Mouse (Mus musculus): ENCODE results near the gene Gm39566. TPM values are rescaled to one million over a fixed set of nuclear protein-coding genes. Genes with fewer than 3 reads are reported as not detected.

Gene Gm39566
- polyA plus RNA-seq, 1 experiment from 2014 or later: not detected

- WGBS: 92% methylated on average over 8 of the region's 8 CpGs
- Histone ChIP-seq H3K9ac (ENCODE audit: low read depth, low read length) (no peak overlapping the region), H3K27me3 (ENCODE audit: control insufficient read depth, insufficient read depth, low read length) (no peaks in the 10 kb centered on the region), H3K4me2 (replicated peaks; ENCODE audit: low read depth, low read length) (no peak overlapping the region), H3K4me3 (ENCODE audit: low read length) (no peak overlapping the region), H3K36me3 (ENCODE audit: control insufficient read depth, insufficient read depth, low read length) (no peaks in the 10 kb centered on the region), H3K9me3 (ENCODE audit: control insufficient read depth, low read length) (0 out of 2 replicates have a peak, but pooled peaks cover 3% of the 10 kb centered on the region), H3K27ac (ENCODE audit: low read depth, low read length) (no peak overlapping the region), H3K4me1 (ENCODE audit: control insufficient read depth, insufficient read depth, low read length) (no peaks in the 10 kb centered on the region)
- no peak for ATAC-seq (ENCODE audit: low FRiP score, low TSS enrichment)
Measured at GRCm38 (mm10) chr11:69818871-69819270, 3.8 kb upstream of the Gm39566 start.

- H3K27me3 ChIP-seq (ENCODE audit: control insufficient read depth, insufficient read depth, low read length): no peaks in the 10 kb centered on the region
- no peak within 1 kb of the TSS for H3K4me3 ChIP-seq (ENCODE audit: low read length)
- H3K4me2 ChIP-seq (replicated peaks; ENCODE audit: low read depth, low read length): no peak within 1 kb of the TSS
- H3K4me1 ChIP-seq (ENCODE audit: control insufficient read depth, insufficient read depth, low read length): no peaks in the 10 kb centered on the region
- no peaks in the 10 kb centered on the region for H3K36me3 ChIP-seq (ENCODE audit: control insufficient read depth, insufficient read depth, low read length)
- ATAC-seq (ENCODE audit: low FRiP score, low TSS enrichment): no peak
- H3K9ac ChIP-seq (ENCODE audit: low read depth, low read length): no peak within 1 kb of the TSS
- no peak within 1 kb of the TSS for H3K27ac ChIP-seq (ENCODE audit: low read depth, low read length)
- 0 out of 2 replicates have a peak, but pooled peaks cover 3% of the 10 kb centered on the region for H3K9me3 ChIP-seq (ENCODE audit: control insufficient read depth, low read length)
- 90% methylated on average over 2 of the region's 2 CpGs for WGBS
Measured at GRCm38 (mm10) chr11:69818365-69818764, 3.3 kb upstream of the Gm39566 start, which contains the start of gene Spem2. TSS of gene Spem2 (minus strand) at chr11:69818465.

GRCm38 (mm10) chr11:69816520-69816919, 1.4 kb upstream of the Gm39566 start:
- H3K4me1 ChIP-seq (ENCODE audit: control insufficient read depth, insufficient read depth, low read length): no peaks in the 10 kb centered on the region
- no peak overlapping the region for H3K4me2 ChIP-seq (replicated peaks; ENCODE audit: low read depth, low read length)
- no peak overlapping the region for H3K4me3 ChIP-seq (ENCODE audit: low read length)
- H3K36me3 ChIP-seq (ENCODE audit: control insufficient read depth, insufficient read depth, low read length): no peaks in the 10 kb centered on the region
- ATAC-seq (ENCODE audit: low FRiP score, low TSS enrichment): no peak
- 0 out of 2 replicates have a peak, but pooled peaks cover 3% of the 10 kb centered on the region for H3K9me3 ChIP-seq (ENCODE audit: control insufficient read depth, low read length)
- no peak overlapping the region for H3K9ac ChIP-seq (ENCODE audit: low read depth, low read length)
- no peak overlapping the region for H3K27ac ChIP-seq (ENCODE audit: low read depth, low read length)
- no peaks in the 10 kb centered on the region for H3K27me3 ChIP-seq (ENCODE audit: control insufficient read depth, insufficient read depth, low read length)
- 93% methylated on average over 12 of the region's 12 CpGs for WGBS

- H3K4me2 ChIP-seq (replicated peaks; ENCODE audit: low read depth, low read length): no peak overlapping the region
- H3K36me3 ChIP-seq (ENCODE audit: control insufficient read depth, insufficient read depth, low read length): no peaks in the 10 kb centered on the region
- no peak for ATAC-seq (ENCODE audit: low FRiP score, low TSS enrichment)
- H3K9me3 ChIP-seq (ENCODE audit: control insufficient read depth, low read length): 0 out of 2 replicates have a peak, but pooled peaks cover 3% of the 10 kb centered on the region
- peaks cover 5% of the 10 kb centered on the region; the same call in 1 of the 2 replicates for H3K27me3 ChIP-seq (ENCODE audit: control insufficient read depth, insufficient read depth, low read length)
- no peak overlapping the region for H3K27ac ChIP-seq (ENCODE audit: low read depth, low read length)
- H3K4me1 ChIP-seq (ENCODE audit: control insufficient read depth, insufficient read depth, low read length): no peaks in the 10 kb centered on the region; the same call in 1 of the 2 replicates
- H3K9ac ChIP-seq (ENCODE audit: low read depth, low read length): no peak overlapping the region
- no peak overlapping the region for H3K4me3 ChIP-seq (ENCODE audit: low read length)
Measured at GRCm38 (mm10) chr11:69810280-69810679, 4.8 kb downstream of the Gm39566 start.

GRCm38 (mm10) chr11:69807641-69808040, 7.5 kb downstream of the Gm39566 start:
- ATAC-seq (ENCODE audit: low FRiP score, low TSS enrichment): no peak
- H3K9me3 ChIP-seq (ENCODE audit: control insufficient read depth, low read length): 0 out of 2 replicates have a peak, but pooled peaks cover 3% of the 10 kb centered on the region
- WGBS: 80% methylated on average over 2 of the region's 2 CpGs
- H3K27ac ChIP-seq (ENCODE audit: low read depth, low read length): no peak overlapping the region
- no peaks in the 10 kb centered on the region for H3K36me3 ChIP-seq (ENCODE audit: control insufficient read depth, insufficient read depth, low read length)
- no peak overlapping the region for H3K4me2 ChIP-seq (replicated peaks; ENCODE audit: low read depth, low read length)
- H3K9ac ChIP-seq (ENCODE audit: low read depth, low read length): no peak overlapping the region
- H3K4me1 ChIP-seq (ENCODE audit: control insufficient read depth, insufficient read depth, low read length): peaks cover 21% of the 10 kb centered on the region
- H3K4me3 ChIP-seq (ENCODE audit: low read length): no peak overlapping the region
- H3K27me3 ChIP-seq (ENCODE audit: control insufficient read depth, insufficient read depth, low read length): peaks cover 24% of the 10 kb centered on the region

- Histone ChIP-seq H3K4me1 (ENCODE audit: control insufficient read depth, insufficient read depth, low read length) (peaks cover 31% of the 10 kb centered on the region), H3K9me3 (ENCODE audit: control insufficient read depth, low read length) (0 out of 2 replicates have a peak, but pooled peaks cover 3% of the 10 kb centered on the region), H3K9ac (ENCODE audit: low read depth, low read length) (no peak overlapping the region), H3K4me3 (ENCODE audit: low read length) (no peak overlapping the region), H3K27ac (ENCODE audit: low read depth, low read length) (no peak overlapping the region), H3K4me2 (replicated peaks; ENCODE audit: low read depth, low read length) (no peak overlapping the region), H3K36me3 (ENCODE audit: control insufficient read depth, insufficient read depth, low read length) (no peaks in the 10 kb centered on the region), H3K27me3 (ENCODE audit: control insufficient read depth, insufficient read depth, low read length) (peaks cover 34% of the 10 kb centered on the region)
- no peak for ATAC-seq (ENCODE audit: low FRiP score, low TSS enrichment)
- 81% methylated on average over 4 of the region's 4 CpGs for WGBS
Measured at GRCm38 (mm10) chr11:69806378-69806777, 8.7 kb downstream of the Gm39566 start.

- WGBS: 7% methylated on average over 29 of the region's 29 CpGs
- H3K9ac ChIP-seq (ENCODE audit: low read depth, low read length): peak within 1 kb of the TSS; percentile 43; the same call in 1 of the 2 replicates
Measured at GRCm38 (mm10) chr11:69804972-69805909, 9.9 kb downstream of the Gm39566 start, which contains the start of gene Tmem102. TSS of gene Tmem102 (minus strand) at chr11:69805624.

GRCm38 (mm10) chr11:69804652-69804940, 10.5 kb downstream of the Gm39566 start:
- H3K4me3 ChIP-seq (ENCODE audit: low read length): peak overlapping the region; percentile 48
- H3K4me1 ChIP-seq (ENCODE audit: control insufficient read depth, insufficient read depth, low read length): peaks cover 39% of the 10 kb centered on the region

More at GRCm38 (mm10) chr11:69804972-69805909, 9.9 kb downstream of the Gm39566 start, which contains the start of gene Tmem102:
- no peaks in the 10 kb centered on the region for H3K36me3 ChIP-seq (ENCODE audit: control insufficient read depth, insufficient read depth, low read length)
- ATAC-seq (ENCODE audit: low FRiP score, low TSS enrichment): no peak
- H3K9me3 ChIP-seq (ENCODE audit: control insufficient read depth, low read length): 0 out of 2 replicates have a peak, but pooled peaks cover 3% of the 10 kb centered on the region
- H3K4me2 ChIP-seq (replicated peaks; ENCODE audit: low read depth, low read length): peak within 1 kb of the TSS; percentile 94
- no peak within 1 kb of the TSS for H3K27ac ChIP-seq (ENCODE audit: low read depth, low read length)
- peaks cover 34% of the 10 kb centered on the region for H3K27me3 ChIP-seq (ENCODE audit: control insufficient read depth, insufficient read depth, low read length)
- H3K4me1 ChIP-seq (ENCODE audit: control insufficient read depth, insufficient read depth, low read length): peaks cover 34% of the 10 kb centered on the region
- H3K4me3 ChIP-seq (ENCODE audit: low read length): peak within 1 kb of the TSS; percentile 48

More at GRCm38 (mm10) chr11:69804652-69804940, 10.5 kb downstream of the Gm39566 start:
- whole genome bisulfite sequencing: 7% methylated on average over 12 of the region's 12 CpGs
- no peak for ATAC-seq (ENCODE audit: low FRiP score, low TSS enrichment)
- Histone ChIP-seq H3K36me3 (ENCODE audit: control insufficient read depth, insufficient read depth, low read length) (no peaks in the 10 kb centered on the region), H3K27ac (ENCODE audit: low read depth, low read length) (no peak overlapping the region), H3K9ac (ENCODE audit: low read depth, low read length) (peak overlapping the region; percentile 43; the same call in 1 of the 2 replicates), H3K9me3 (ENCODE audit: control insufficient read depth, low read length) (0 out of 2 replicates have a peak, but pooled peaks cover 3% of the 10 kb centered on the region), H3K4me2 (replicated peaks; ENCODE audit: low read depth, low read length) (peak overlapping the region; percentile 94), H3K27me3 (ENCODE audit: control insufficient read depth, insufficient read depth, low read length) (peaks cover 34% of the 10 kb centered on the region)

Measured in kidney, embryonic 14.5 days (tissue).